Mouse (Mus musculus): ENCODE results near the gene Gm9844.
"Not testable (repeated sequence)": the region's sequence is repeated elsewhere in the genome, so short reads cannot be mapped to it uniquely, and the experiment has no call there.

Gm9844 gene

GRCm38 (mm10) chr7:24869532-24870165 lies 7.6 kb downstream of the Gm9844 start, which contains the start of the genes Lypd4 and Dmrtc2:
Gene Lypd4 (minus strand): TSS chr7:24869941.
Gene Dmrtc2 (plus strand): TSS chr7:24870057.
- DNase-seq (ENCODE audit: low spot score in 2 of 2) = no peak

GRCm38 (mm10) chr7:24877588-24877987 lies 15.6 kb downstream of the Gm9844 start:
- no peak for DNase-seq (ENCODE audit: low spot score in 2 of 2)

- DNase-seq (ENCODE audit: low spot score in 2 of 2) = no peak
Measured at GRCm38 (mm10) chr7:24879620-24880019, 17.6 kb downstream of the Gm9844 start.

- DNase-seq (ENCODE audit: low spot score in 2 of 2) = no peak
Measured at GRCm38 (mm10) chr7:24882416-24883199, 20.6 kb downstream of the Gm9844 start.

GRCm38 (mm10) chr7:24883896-24884692 lies 22.1 kb downstream of the Gm9844 start, which contains the start of gene Rps19:
Gene Rps19 (plus strand): TSS chr7:24884371.
- DNase-seq (ENCODE audit: low spot score in 2 of 2) = peak; percentile 99

GRCm38 (mm10) chr7:24884693-24885291 lies 22.8 kb downstream of the Gm9844 start:
- peak in 1 of 2 experiments; percentile 22 for DNase-seq (ENCODE audit: low spot score in 2 of 2)

- DNase-seq (ENCODE audit: low spot score in 2 of 2) = no peak
Measured at GRCm38 (mm10) chr7:24885468-24886307, 23.7 kb downstream of the Gm9844 start.

- peak in 1 of 2 experiments; percentile 33 for DNase-seq (ENCODE audit: low spot score in 2 of 2)
Measured at GRCm38 (mm10) chr7:24886308-24886633, 24.3 kb downstream of the Gm9844 start.

- no peak for DNase-seq (ENCODE audit: low spot score in 2 of 2)
Measured at GRCm38 (mm10) chr7:24887096-24887495, 25.1 kb downstream of the Gm9844 start.

GRCm38 (mm10) chr7:24889431-24890220 lies 27.6 kb downstream of the Gm9844 start:
- no peak for DNase-seq (ENCODE audit: low spot score in 2 of 2)

- peak; percentile 59 to 69 for DNase-seq (ENCODE audit: low spot score in 2 of 2)
Measured at GRCm38 (mm10) chr7:24890281-24891216, 28.5 kb downstream of the Gm9844 start.

- no peak for DNase-seq (ENCODE audit: low spot score in 2 of 2)
Measured at GRCm38 (mm10) chr7:24891241-24892124, 29.5 kb downstream of the Gm9844 start.

- DNase-seq (ENCODE audit: low spot score in 2 of 2) = no peak
Measured at GRCm38 (mm10) chr7:24892125-24892583, 30.1 kb downstream of the Gm9844 start.

- DNase-seq (ENCODE audit: low spot score in 2 of 2) = not testable (repeated sequence)
Measured at GRCm38 (mm10) chr7:24895749-24896148, 33.7 kb downstream of the Gm9844 start.

- DNase-seq (ENCODE audit: low spot score in 2 of 2) = no peak
Measured at GRCm38 (mm10) chr7:24896269-24896668, 34.3 kb downstream of the Gm9844 start.

- no peak for DNase-seq (ENCODE audit: low spot score in 2 of 2)
Measured at GRCm38 (mm10) chr7:24897224-24897623, 35.2 kb downstream of the Gm9844 start, which contains the start of gene Cd79a. Gene Cd79a (plus strand): TSS chr7:24897381.

- no peak for DNase-seq (ENCODE audit: low spot score in 2 of 2)
Measured at GRCm38 (mm10) chr7:24897959-24898358, 35.9 kb downstream of the Gm9844 start.

- DNase-seq (ENCODE audit: low spot score in 2 of 2) = no peak
Measured at GRCm38 (mm10) chr7:24901114-24901513, 39.1 kb downstream of the Gm9844 start.
